Mouse (Mus musculus) T-helper 17 cell (primary cell): ENCODE measurements around the gene Rpl27a.

ENCODE experiments used
- in situ Hi-C, 2 experiments: fragments of 300-600 bp; cut with MboI, MseI; formaldehyde crosslinking; loops; 1 replicate in 1 of 2; 2 replicates in 1 of 2; pipeline ENCODE4 v1.15.1; 2025; ENCODE audit warnings: high pct_unique_total_duplicates in 2 of 2

Rpl27a gene

GRCm38 (mm10) chr7:109525740-109526663 is 7.1 kb downstream of the Rpl27a start:
- in situ Hi-C loops = loop anchor here in 1 of 2 experiments (5.0 kb wide), 2 partner anchors 86 to 176 kb away; partner anchors contain the start of genes Akip1 and St5

- in situ Hi-C loops = loop anchor here in 1 of 2 experiments (5.0 kb wide), 2 partner anchors 85 to 175 kb away; partner anchors contain the start of genes Akip1 and St5
Observed at GRCm38 (mm10) chr7:109527536-109527935, 8.6 kb downstream of the Rpl27a start.

- in situ Hi-C loops = loop anchor here in 1 of 2 experiments (5.0 kb wide), 2 partner anchors 84 to 174 kb away; partner anchors contain the start of genes Akip1 and St5
Observed at GRCm38 (mm10) chr7:109528356-109528755, 9.4 kb downstream of the Rpl27a start.

GRCm38 (mm10) chr7:109529741-109530140 is 10.8 kb downstream of the Rpl27a start:
- in situ Hi-C loops = loop anchor here in 1 of 2 experiments (5.0 kb wide), 2 partner anchors 83 to 173 kb away; partner anchors contain the start of genes Akip1 and St5

- in situ Hi-C loops = no loop called here
Observed at GRCm38 (mm10) chr7:109531501-109531900, 12.6 kb downstream of the Rpl27a start.

GRCm38 (mm10) chr7:109532691-109533090 is 13.7 kb downstream of the Rpl27a start:
- in situ Hi-C loops = no loop called here

GRCm38 (mm10) chr7:109533129-109533528 is 14.2 kb downstream of the Rpl27a start:
- in situ Hi-C loops = no loop called here

GRCm38 (mm10) chr7:109533888-109534287 is 14.9 kb downstream of the Rpl27a start:
- in situ Hi-C loops = no loop called here

GRCm38 (mm10) chr7:109534921-109535320 is 16.0 kb downstream of the Rpl27a start:
- in situ Hi-C loops = no loop called here

- in situ Hi-C loops = no loop called here
Observed at GRCm38 (mm10) chr7:109536451-109536946, 17.6 kb downstream of the Rpl27a start.

GRCm38 (mm10) chr7:109540902-109541301 is 22.0 kb downstream of the Rpl27a start:
- in situ Hi-C loops = no loop called here

GRCm38 (mm10) chr7:109541609-109542363 is 22.8 kb downstream of the Rpl27a start:
- in situ Hi-C loops = no loop called here

GRCm38 (mm10) chr7:109542364-109542628 is 23.3 kb downstream of the Rpl27a start:
- in situ Hi-C loops = no loop called here

- in situ Hi-C loops = no loop called here
Observed at GRCm38 (mm10) chr7:109544792-109545191, 25.8 kb downstream of the Rpl27a start.

- in situ Hi-C loops = no loop called here
Observed at GRCm38 (mm10) chr7:109545255-109545993, 26.5 kb downstream of the Rpl27a start.

- in situ Hi-C loops = no loop called here
Observed at GRCm38 (mm10) chr7:109546186-109546585, 27.2 kb downstream of the Rpl27a start.

GRCm38 (mm10) chr7:109546726-109547125 is 27.8 kb downstream of the Rpl27a start:
- in situ Hi-C loops = no loop called here

GRCm38 (mm10) chr7:109559536-109559935 is 40.6 kb downstream of the Rpl27a start:
- in situ Hi-C loops = no loop called here

GRCm38 (mm10) chr7:109561466-109562153 is 42.7 kb downstream of the Rpl27a start:
- in situ Hi-C loops = no loop called here

- in situ Hi-C loops = no loop called here
Observed at GRCm38 (mm10) chr7:109562154-109562599, 43.2 kb downstream of the Rpl27a start.

GRCm38 (mm10) chr7:109562676-109563075 is 43.7 kb downstream of the Rpl27a start:
- in situ Hi-C loops = no loop called here
